Mouse (Mus musculus) gastrocnemius, adult 18-20 months (tissue): ENCODE measurements around the gene Dcaf10. TPM values are rescaled to one million over a fixed set of nuclear protein-coding genes. Genes with fewer than 3 reads are reported as not detected.
"Not testable (repeated sequence)": the region's sequence is repeated elsewhere in the genome, so short reads cannot be mapped to it uniquely, and the experiment has no call there.

Experiments used
- DNase-seq: peaks from one replicate; pipeline ENCODE4 v3.0.0; 2021; ENCODE audit warnings: low spot score
- total RNA-seq, 2 experiments: library from RNA; stranded (reverse); gene quantifications; 2 replicates each; pipeline ENCODE4 v1.2.3; 2021

Dcaf10 gene
- total RNA-seq, 2 experiments from 2014 or later, result 8.7 to 9.0 TPM

DNA sequence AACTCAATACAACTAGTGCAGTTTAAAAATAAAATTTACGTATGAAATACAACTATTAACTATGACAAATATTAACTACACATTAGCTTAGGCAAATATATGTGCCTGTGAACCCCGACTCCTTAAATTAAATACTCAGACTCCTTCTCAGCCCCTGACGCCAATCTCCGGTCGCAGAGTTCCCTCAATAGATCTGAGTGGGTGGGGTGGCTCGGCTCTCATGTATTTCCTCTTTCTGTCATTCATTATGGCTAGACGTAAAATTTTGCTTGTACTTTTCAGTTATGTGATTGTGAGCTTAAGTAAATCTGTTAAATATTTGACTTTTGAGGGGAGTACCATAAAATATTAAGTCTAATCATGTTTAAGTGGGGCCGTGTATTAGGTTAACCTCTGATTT, 51.1 kb downstream of the Dcaf10 start:
- DNase-seq, result no peak

DNA sequence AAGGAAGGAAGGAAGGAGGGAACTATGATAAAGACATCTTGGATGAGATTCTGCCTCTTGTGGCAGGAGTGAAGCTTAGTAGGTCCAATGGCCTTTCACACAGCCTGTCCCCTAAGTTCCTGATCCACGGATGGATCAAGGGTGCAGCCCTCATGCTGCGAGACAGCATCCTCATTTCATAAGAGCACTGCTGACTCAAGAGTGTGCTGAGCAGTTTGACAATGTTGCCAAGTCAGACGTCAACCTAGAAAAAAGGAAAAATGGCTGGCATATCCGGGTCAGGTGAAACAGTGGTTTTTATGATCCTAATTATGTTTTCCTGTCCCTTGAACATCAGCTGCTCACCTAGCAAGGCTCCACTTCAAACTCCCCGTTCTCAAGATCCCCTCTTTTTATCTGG, 51.8 kb downstream of the Dcaf10 start:
- no peak for DNase-seq

GRCm38 (mm10) chr4:45396211-45396610, 54.3 kb downstream of the Dcaf10 start:
- DNase-seq, result not testable (repeated sequence)

- not testable (repeated sequence) for DNase-seq
These were observed 56.4 kb downstream of the Dcaf10 start for GRCm38 (mm10) chr4:45398315-45398714.

- DNase-seq, result no peak
These were observed 57.7 kb downstream of the Dcaf10 start for GRCm38 (mm10) chr4:45399421-45400210.

GRCm38 (mm10) chr4:45402281-45402680, 60.4 kb downstream of the Dcaf10 start:
- DNase-seq, result no peak

GRCm38 (mm10) chr4:45402878-45403498, 61.1 kb downstream of the Dcaf10 start:
- DNase-seq, result peak; percentile 17

- no peak for DNase-seq
These were observed 61.6 kb downstream of the Dcaf10 start for GRCm38 (mm10) chr4:45403499-45403878.

- no peak for DNase-seq
These were observed 62.2 kb downstream of the Dcaf10 start for GRCm38 (mm10) chr4:45404086-45404485.

- no peak for DNase-seq
These were observed 63.4 kb downstream of the Dcaf10 start for GRCm38 (mm10) chr4:45405315-45405714.

GRCm38 (mm10) chr4:45406397-45406796, 64.5 kb downstream of the Dcaf10 start:
- DNase-seq, result no peak

- DNase-seq, result no peak
These were observed 65.3 kb downstream of the Dcaf10 start for GRCm38 (mm10) chr4:45407001-45407702.

- DNase-seq, result no peak
These were observed 65.9 kb downstream of the Dcaf10 start for GRCm38 (mm10) chr4:45407703-45408334.

GRCm38 (mm10) chr4:45408427-45409132, 66.7 kb downstream of the Dcaf10 start, which contains the start of gene Slc25a51:
Gene Slc25a51, minus strand, starts transcription at chr4:45408766.
- peak; percentile 82 for DNase-seq

DNA sequence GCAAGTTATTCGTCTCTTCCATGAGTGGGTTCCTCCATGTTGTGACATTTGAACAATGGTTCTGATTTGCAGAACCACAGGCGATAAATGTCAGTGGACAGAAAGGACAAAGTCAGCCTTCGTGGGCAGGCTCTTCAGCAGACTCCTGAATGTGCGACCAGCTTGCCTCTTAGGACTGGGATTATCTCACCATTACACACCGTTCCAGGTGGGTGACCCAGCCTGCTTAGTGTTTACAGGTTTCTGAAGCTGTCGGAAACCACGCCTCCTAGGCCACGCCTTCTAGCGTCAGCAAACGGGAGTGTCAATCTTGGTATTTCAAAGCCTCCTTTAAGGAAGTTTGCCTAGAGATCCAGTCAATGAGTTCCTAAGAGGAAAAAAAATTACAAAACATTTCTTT, 67.4 kb downstream of the Dcaf10 start:
- peak; percentile 80 for DNase-seq

DNA sequence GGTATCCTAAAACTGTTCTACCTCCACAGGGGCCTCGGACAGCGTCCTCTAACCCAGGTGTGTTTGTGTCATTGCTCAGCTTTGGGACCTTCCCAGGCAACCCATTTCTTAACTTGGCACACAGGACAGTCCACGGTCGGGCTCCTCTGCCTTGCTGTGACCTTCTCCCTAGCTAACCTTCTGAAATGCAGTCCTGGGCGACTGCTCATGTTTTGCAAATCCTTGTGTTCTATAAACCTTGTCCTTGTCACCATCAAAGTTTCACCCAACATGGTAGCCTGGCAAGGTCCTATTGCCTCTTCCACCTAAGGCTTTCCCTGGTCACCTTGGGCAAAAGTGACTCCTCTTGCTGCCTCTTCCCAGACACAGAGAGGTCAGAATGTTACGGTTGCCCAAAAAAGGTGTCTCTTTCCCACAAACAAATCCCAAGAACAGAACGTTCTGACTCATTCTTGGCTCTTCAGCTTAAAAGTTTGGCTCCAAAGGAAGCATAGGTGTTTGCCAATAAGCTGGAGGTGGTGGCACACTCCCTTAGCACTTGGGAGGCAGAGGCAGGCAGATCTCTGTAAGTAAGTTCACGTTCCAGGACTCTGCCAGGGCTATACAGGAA, 69.4 kb downstream of the Dcaf10 start:
- DNase-seq, result no peak

GRCm38 (mm10) chr4:45412433-45413192, 70.7 kb downstream of the Dcaf10 start:
- no peak for DNase-seq

DNA sequence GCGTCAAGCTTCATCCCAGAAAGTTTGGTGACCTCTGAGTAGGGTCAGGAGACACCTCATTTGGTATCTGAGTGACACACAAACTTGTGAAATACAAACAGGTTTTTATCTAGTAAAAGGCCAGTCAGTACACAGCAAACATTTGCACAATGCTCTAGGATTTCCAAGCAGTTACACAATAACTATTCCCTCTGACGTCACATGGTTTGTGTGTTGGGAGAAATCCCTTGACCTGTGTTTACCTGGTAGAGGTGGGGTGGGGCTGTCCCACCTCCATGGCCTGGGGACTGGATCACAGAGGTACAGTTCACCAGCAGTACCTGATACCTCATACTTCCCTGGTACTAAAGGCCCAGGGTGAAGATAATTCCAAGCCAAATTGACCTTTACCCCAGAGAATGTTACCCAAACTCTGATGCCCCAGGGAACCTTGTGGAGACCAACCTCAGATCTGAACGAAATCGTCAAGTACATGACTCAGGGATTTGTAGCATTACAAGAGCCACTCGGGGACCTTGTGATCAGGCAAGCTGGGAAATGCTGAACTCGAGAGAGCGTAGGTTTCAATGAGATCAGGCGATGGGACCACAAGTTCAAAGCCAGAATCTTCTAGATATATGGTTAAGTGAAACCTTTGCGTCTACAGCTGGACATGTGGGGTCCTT, 71.9 kb downstream of the Dcaf10 start:
- DNase-seq, result no peak

DNA sequence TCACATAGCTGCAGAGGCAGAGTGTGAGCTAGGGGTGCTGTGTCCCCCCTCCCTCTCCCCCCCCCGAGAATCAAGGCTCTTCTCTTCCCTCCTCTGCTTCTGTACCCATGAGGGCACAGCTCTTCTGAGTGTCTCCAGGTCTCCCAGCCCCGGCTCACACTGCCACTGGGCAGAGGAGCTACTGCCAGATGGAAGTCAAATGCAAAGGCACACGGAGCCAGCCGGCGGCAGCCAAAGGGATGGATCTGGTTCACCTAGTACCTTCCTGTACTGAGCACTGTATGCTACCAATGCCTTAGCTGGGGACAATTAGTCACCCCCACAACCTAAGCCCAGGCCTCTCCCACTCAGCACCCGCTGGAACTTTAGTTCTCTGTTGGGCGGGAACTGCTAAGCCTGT, 74.4 kb downstream of the Dcaf10 start:
- DNase-seq, result no peak
